Mouse (Mus musculus) mammary gland, adult 2 months (tissue): ENCODE data around the gene Atxn7. TPM values are rescaled to one million over a fixed set of nuclear protein-coding genes. Genes with fewer than 3 reads are reported as not detected.

Experiments used
- polyA plus RNA-seq: library from polyadenylated mRNA; depleted of rRNA; stranded (reverse); fragments of >200 nt; gene quantifications from 2 replicates; pipeline ENCODE4 v1.2.3, GENCODE M21; 2012; ENCODE audit warnings: low replicate concordance; rRNA removed

Gene Atxn7
- 35.5 and 38.3 TPM in 2 replicates for polyA plus RNA-seq

DNA sequence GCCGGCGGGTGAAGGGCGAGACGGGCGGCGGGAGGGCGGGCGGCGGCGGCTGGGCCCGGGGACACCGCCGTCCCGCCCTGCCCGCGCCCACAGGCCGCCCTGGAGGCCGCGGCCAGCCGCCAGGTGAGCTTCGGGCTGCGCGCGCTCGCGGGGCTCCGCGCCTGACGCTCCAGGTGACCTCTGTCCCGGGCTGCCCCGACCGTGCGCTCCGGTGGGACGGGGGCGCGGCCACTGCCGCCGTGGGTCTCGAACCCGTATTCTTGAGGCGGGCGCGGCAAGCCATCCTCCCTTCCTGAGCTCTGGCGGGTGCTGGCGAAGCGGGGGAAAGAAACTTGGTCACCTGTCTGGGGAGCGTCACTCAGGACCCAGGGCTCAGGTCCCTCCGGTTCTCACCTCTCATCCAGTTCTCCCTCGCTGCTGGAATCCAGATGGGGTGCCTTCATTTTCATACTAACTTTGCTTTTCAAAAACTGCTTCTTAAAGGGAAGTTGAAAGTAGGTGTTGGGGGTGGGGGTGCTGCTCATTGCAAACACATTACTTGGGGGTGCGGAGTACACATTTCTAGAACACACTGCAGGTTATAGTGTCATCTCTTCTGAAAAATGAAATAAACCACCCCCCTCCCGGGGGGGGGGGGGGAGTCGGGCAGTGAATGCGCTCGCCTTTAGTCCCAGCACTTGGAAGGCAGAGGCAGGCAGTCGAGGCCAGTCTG, at the start of gene Atxn7, which contains the start of gene Thoc7:
Gene Atxn7 (plus strand): TSS at position 40 of the 712 bp plus-strand sequence.
Gene Thoc7 (minus strand): TSS at position 452 of the 712 bp plus-strand sequence.

GRCm38 (mm10) chr14:13914387-13915082, 46.7 kb upstream of the Atxn7 start, which contains the start of gene Gm281:
Gene Gm281, minus strand, starts transcription at chr14:13914478.

DNA sequence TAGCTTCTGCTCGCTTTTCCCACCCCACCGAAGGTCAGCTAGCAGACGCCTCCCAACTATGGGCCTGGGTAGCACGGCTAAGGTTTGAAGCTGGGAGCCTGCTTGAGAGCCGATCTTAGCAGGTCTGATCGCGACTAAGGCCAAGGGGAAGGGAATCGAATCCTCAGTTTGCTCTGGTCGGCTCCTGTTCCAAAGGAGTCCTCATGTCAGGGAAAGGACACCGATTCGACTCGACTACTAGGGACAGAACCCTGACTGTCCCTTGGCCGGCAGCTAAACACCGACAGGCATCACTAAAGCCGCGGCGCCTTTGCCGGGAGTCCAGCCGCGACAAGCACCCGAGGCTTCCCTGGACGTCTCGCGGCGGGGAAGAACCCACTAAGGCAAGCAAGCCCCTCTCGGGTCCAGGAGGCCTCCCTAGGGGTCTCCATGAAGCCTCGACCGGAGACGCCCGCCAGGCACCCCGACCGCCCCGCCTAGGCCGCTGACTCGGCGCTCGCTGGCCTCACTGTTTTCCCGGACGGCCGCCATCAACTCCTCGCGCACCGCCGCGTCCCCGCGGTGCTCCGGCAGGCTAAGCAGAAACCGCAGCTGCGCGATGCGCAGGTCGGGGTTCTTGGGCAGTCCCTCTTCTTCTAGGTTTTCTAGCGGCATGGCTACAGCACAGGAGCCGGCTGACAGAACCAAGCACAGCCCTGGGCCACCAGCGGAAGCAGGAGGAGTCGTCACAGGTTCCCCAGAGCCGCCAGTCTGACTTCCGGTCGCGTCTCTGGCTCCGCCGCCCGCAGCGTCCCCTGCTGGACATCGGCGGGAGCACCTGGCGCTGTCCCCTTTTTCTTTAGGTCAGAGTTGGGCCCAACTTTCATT, 159.2 kb downstream of the Atxn7 start, which contains the start of gene Psmd6:
Gene Psmd6 (minus strand): TSS at position 755 of the 867 bp plus-strand sequence.

Other genes with a start within 250 kb of the Atxn7 start
- gene Gm281, start 47.0 kb upstream of the Atxn7 start, polyA plus RNA-seq: not detected in 2 replicates
- 7.0 and 37.7 TPM in 2 replicates for gene Thoc7, start 412 bp downstream of the Atxn7 start, polyA plus RNA-seq
- gene Psmd6, start 159.5 kb downstream of the Atxn7 start, polyA plus RNA-seq: 17.1 and 36.4 TPM in 2 replicates
- not detected in 2 replicates for gene Olfr720, start 225.4 kb downstream of the Atxn7 start, polyA plus RNA-seq